Mouse (Mus musculus) adrenal gland (tissue): Measurements from ENCODE around the gene Gm4869.

Experiments used
- intact Hi-C: fragments of 180-260 bp; cut with DNase I; formaldehyde crosslinking; loops from one replicate; pipeline ENCODE4 v1.15.1; 2025
- microRNA-seq, 2 experiments: library from miRNA; unstranded; fragments of <30 nt; microRNA quantifications; one replicate each; pipeline ENCODE4; 2019

The Gm4869 gene

GRCm38 (mm10) chr5:140517159-140517920 is 71.9 kb downstream of the Gm4869 start:
- intact Hi-C loops = no loop called here

- intact Hi-C loops = no loop called here
Observed at GRCm38 (mm10) chr5:140517921-140518230, 72.4 kb downstream of the Gm4869 start.

DNA sequence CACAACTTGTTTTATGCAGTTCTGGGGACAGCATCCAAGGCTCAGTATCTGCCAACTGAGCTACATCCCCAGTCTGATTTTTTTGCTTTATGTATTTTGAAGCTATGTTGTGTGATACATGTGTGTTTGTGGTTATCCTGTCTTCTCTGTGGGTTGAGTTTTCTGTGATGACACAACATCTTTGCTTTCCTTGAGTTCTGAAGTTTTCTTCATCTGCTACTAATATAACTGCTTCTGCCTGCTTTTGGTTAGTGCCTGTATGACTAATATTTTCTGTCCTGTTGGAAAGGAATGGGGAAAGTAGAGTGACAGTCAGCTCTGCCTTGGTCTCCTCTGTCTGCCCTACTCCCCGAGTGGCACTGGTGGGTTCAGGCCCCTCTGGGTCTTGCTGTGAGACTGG is 75.8 kb downstream of the Gm4869 start:
- intact Hi-C loops = loop anchor here (10.0 kb wide), 1 partner anchor 96 kb away; no protein-coding TSS in a partner anchor

DNA sequence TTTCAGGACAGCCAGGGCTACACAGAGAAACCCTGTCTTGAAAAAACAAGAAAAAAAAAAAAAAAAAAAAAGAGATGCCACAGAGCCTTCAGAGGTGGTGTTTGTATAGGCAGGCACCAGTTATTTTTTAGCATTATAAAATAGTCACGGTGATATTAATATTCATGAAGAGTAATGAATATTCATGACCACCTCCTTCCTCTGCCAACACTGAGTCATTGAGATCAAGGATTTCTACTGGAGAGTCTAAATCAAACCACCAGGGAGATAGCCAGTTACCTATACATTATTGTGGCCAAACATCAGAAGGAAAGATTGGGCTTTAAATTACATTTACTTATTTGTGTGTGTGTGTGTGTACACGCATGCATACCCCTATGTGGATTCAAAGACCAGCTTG is 81.3 kb downstream of the Gm4869 start:
- intact Hi-C loops = loop anchor here (10.0 kb wide), 1 partner anchor 102 kb away; no protein-coding TSS in a partner anchor

DNA sequence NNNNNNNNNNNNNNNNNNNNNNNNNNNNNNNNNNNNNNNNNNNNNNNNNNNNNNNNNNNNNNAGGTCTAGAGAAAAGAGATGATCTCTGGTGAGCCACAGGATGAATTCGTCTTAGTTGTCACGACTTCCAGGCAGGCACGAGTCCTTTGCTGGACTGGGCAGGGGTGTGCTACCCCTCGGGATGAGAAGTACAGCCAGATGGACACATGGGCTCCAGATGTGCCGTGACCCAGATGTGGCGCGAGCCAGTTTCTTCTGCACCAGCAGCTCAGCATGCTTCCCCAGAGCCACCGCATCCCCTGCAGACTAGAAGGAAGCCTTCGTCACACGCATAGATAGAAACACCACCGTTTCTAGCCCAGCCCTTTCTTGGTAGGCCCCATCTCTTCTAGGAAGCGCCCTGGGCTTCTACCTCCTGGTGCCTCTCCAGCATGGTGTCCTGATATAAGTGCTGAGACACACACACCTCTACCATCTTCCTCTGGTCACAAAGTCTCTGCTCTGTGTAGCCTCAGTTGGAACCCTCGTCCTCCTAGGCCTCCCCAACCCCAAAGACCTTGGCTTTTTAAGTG is 92.8 kb downstream of the Gm4869 start:
- intact Hi-C loops = loop anchor here (5.0 kb wide), 1 partner anchor 206 kb away; the partner anchor contains the start of gene Mrm2

DNA sequence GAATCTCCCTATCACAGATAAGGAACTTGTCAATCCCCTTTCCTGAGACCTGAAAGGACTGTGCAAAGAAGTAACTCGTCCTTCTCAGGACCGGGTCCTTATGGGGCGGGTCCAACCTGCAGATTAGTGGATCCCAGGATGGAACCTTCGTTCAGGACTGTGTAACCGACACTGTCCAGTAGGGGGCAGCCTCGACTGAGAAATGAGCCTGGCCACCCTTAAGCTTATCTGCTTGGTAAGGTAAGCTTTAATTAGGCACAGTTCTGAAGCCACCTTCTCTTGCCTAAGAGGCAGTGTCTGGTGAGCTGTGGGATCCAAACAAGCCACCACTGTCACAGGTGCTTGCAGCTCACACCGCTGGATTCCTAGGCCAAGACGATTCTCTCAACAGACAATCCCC is 94.7 kb downstream of the Gm4869 start:
- intact Hi-C loops = loop anchor here (2.0 to 5.0 kb wide), 2 partner anchors 77 to 213 kb away; no protein-coding TSS in a partner anchor

DNA sequence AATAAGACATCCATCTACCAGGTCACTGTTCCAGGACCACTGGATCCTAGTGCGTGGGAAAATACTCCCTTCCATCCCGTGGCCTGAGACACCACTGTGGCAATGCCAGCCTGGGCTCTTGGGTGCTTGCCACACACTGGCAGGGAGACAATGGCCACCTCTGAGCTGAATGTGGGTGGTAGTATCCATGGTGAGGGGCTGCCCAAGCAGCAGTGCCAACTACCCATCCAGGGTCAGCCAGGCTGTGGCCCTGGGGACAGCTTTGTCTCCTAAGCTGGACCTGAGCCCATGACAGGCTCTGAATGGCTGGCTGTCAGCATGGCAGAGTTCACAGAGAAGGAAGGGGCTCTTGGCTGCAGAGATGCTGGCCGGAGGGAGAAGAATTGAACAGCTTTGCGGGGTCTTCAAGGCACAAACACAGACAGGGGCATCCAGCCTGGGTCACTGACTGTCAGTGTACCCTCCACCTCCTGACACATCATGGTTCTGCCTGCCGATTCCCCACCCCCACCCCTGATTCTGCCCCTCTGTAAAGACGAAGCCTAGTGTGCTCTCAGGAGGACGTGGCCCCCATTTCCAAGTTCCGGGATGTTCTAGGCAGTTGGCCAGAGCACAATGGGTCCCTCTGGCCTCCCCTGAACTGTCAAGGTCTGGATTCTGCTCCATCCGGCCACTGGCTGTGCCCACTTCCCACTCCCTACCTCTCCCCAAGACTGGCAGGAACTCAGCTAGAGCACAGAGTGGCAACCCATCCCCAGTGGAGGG is 97.5 kb downstream of the Gm4869 start:
- intact Hi-C loops = loop anchor here (5.0 kb wide), 1 partner anchor 74 kb away; no protein-coding TSS in a partner anchor

Small RNA genes within 50 kb of the gene (microRNA-seq; reads per million reads assigned to microRNA genes)
- 0 reads per million in 2 experiments for gene Mir7038
